Mouse (Mus musculus) CH12.LX (cell line): ENCODE measurements around the gene Tnfsf8. TPM values are rescaled to one million over a fixed set of nuclear protein-coding genes. Genes with fewer than 3 reads are reported as not detected.

Experiments used
- DNase-seq: peaks from one replicate; pipeline ENCODE4 v3.0.0-alpha.2; 2013; ENCODE audit errors: extremely low read depth
- H3K27ac ChIP-seq: 2 replicates; pipeline ENCODE4 v1.5.1; 2012; ENCODE audit warnings: low read depth, mild to moderate bottlenecking, control low read depth, moderate library complexity; ENCODE audit not compliant: insufficient read depth
- H3K27me3 ChIP-seq: replicated peaks from 2 replicates; pipeline ENCODE3; 2012; ENCODE audit warnings: inconsistent platforms
- H3K36me3 ChIP-seq, 2 experiments: replicated peaks in 1 of 2; 2 replicates each; pipeline versions ENCODE3 to v1.6.1; 2012; ENCODE audit warnings: inconsistent platforms in 1 of 2, low read length in 1 of 2, mild to moderate bottlenecking in 1 of 2, mixed read lengths in 1 of 2, moderate library complexity in 1 of 2; ENCODE audit not compliant: control insufficient read depth in 1 of 2, insufficient read depth in 1 of 2
- H3K4me1 ChIP-seq, 2 experiments: 2 replicates each; pipeline ENCODE4 v1.6.1; 2012; ENCODE audit warnings: inconsistent platforms in 1 of 2, moderate library complexity in 1 of 2; ENCODE audit not compliant: insufficient read depth in 2 of 2, control insufficient read depth in 1 of 2
- H3K4me2 ChIP-seq: 2 replicates; pipeline ENCODE4 v1.6.1; 2012; ENCODE audit warnings: low read depth, mild to moderate bottlenecking, control low read depth; ENCODE audit not compliant: poor library complexity, insufficient read depth, severe bottlenecking
- H3K4me3 ChIP-seq, 3 experiments: fragments of 150-350 bp in 1 of 3; sonication (generic) in 1 of 3; replicated peaks in 1 of 3; 2 replicates each; pipeline versions ENCODE3 to v1.5.1; 2011 to 2012; ENCODE audit warnings: low read depth in 2 of 3, low read length in 2 of 3, mild to moderate bottlenecking in 2 of 3, moderate library complexity in 2 of 3, control low read depth in 1 of 3, improper control_type of control experiment in 1 of 3, inconsistent platforms in 1 of 3, mixed read lengths in 1 of 3; ENCODE audit not compliant: poor library complexity in 1 of 3
- H3K79me2 ChIP-seq: replicated peaks from 2 replicates; pipeline ENCODE4 v1.6.1; 2012; ENCODE audit warnings: mild to moderate bottlenecking, moderate library complexity; ENCODE audit not compliant: control insufficient read depth, poor library complexity, insufficient read depth, severe bottlenecking; ENCODE audit errors: extremely low read depth
- H3K9ac ChIP-seq: 2 replicates; pipeline ENCODE4 v1.6.1; 2012; ENCODE audit warnings: low read depth, mild to moderate bottlenecking, control low read depth, moderate library complexity; ENCODE audit not compliant: insufficient read depth
- H3K9me3 ChIP-seq: replicated peaks from 2 replicates; pipeline ENCODE3; 2012; ENCODE audit warnings: low read length, inconsistent platforms, mixed read lengths
- CHD1 ChIP-seq: IDR thresholded peaks from 2 replicates; pipeline ENCODE4 v1.6.1; 2012; ENCODE audit warnings: low read depth, low read length, improper control_type of control experiment, inconsistent platforms
- CTCF ChIP-seq, 2 experiments: IDR thresholded peaks in 1 of 2; conservative IDR thresholded peaks in 1 of 2; 2 replicates each; pipeline ENCODE4 v1.5.1; 2011 to 2012; ENCODE audit warnings: low read depth in 2 of 2, low read length in 2 of 2, improper control_type of control experiment in 1 of 2, inconsistent platforms in 1 of 2, mild to moderate bottlenecking in 1 of 2, moderate library complexity in 1 of 2
- EP300 ChIP-seq: IDR thresholded peaks from 2 replicates; pipeline ENCODE4 v1.6.1; 2011; ENCODE audit warnings: low read length, improper control_type of control experiment
- ETS1 ChIP-seq: conservative IDR thresholded peaks from 2 replicates; pipeline ENCODE4 v1.6.1; 2012; ENCODE audit warnings: low read depth, mild to moderate bottlenecking, inconsistent platforms, low read length, improper control_type of control experiment, moderate library complexity
- GABPA ChIP-seq: IDR thresholded peaks from 2 replicates; pipeline ENCODE4 v1.6.1; 2012; ENCODE audit warnings: low read depth, low read length, improper control_type of control experiment, inconsistent platforms; ENCODE audit not compliant: insufficient replicate concordance
- JUN ChIP-seq: IDR thresholded peaks from 2 replicates; pipeline ENCODE4 v1.6.1; 2011; ENCODE audit warnings: low read depth, mild to moderate bottlenecking, low read length, improper control_type of control experiment, moderate library complexity; ENCODE audit not compliant: insufficient read depth
- MAZ ChIP-seq: IDR thresholded peaks from 2 replicates; pipeline ENCODE4 v1.6.1; 2012; ENCODE audit warnings: low read depth, mild to moderate bottlenecking, inconsistent platforms, low read length, improper control_type of control experiment, moderate library complexity
- MEF2A ChIP-seq: IDR thresholded peaks from 2 replicates; pipeline ENCODE4 v1.6.1; 2014; ENCODE audit warnings: low read depth, mild to moderate bottlenecking, inconsistent platforms, low read length, improper control_type of control experiment, borderline replicate concordance
- MXI1 ChIP-seq: IDR thresholded peaks from 2 replicates; pipeline ENCODE4 v1.6.1; 2011; ENCODE audit warnings: mild to moderate bottlenecking, low read depth, low read length, improper control_type of control experiment
- MYC ChIP-seq: IDR thresholded peaks from 2 replicates; pipeline ENCODE4 v1.6.1; 2011; ENCODE audit warnings: low read depth, mild to moderate bottlenecking, improper control_type of control experiment, low read length
- NELFE ChIP-seq: IDR thresholded peaks from 2 replicates; pipeline ENCODE4 v1.6.1; 2011; ENCODE audit warnings: low read depth, low read length, improper control_type of control experiment
- NRF1 ChIP-seq: IDR thresholded peaks from 2 replicates; pipeline ENCODE4 v1.6.1; 2014; ENCODE audit warnings: low read depth, mild to moderate bottlenecking, inconsistent platforms, low read length, improper control_type of control experiment, moderate library complexity
- PAX5 ChIP-seq: IDR thresholded peaks from 2 replicates; pipeline ENCODE4 v1.6.1; 2012; ENCODE audit warnings: low read length, inconsistent platforms, mixed read lengths
- POLR2AphosphoS2 ChIP-seq: IDR thresholded peaks from 2 replicates; pipeline ENCODE4 v1.6.1; 2011; ENCODE audit warnings: low read depth, low read length, improper control_type of control experiment
- RAD21 ChIP-seq: IDR thresholded peaks from 2 replicates; pipeline ENCODE4 v1.6.1; 2011; ENCODE audit warnings: low read depth, mild to moderate bottlenecking, low read length, improper control_type of control experiment, moderate library complexity
- SIN3A ChIP-seq: IDR thresholded peaks from 2 replicates; pipeline ENCODE4 v1.6.1; 2012; ENCODE audit warnings: low read length, improper control_type of control experiment, inconsistent platforms
- SMC3 ChIP-seq: IDR thresholded peaks from 2 replicates; pipeline ENCODE4 v1.6.1; 2011; ENCODE audit warnings: low read depth, low read length, improper control_type of control experiment
- TBP ChIP-seq: conservative IDR thresholded peaks from 2 replicates; pipeline ENCODE4 v1.6.1; 2011; ENCODE audit warnings: low read depth, low read length, improper control_type of control experiment
- TCF12 ChIP-seq: IDR thresholded peaks from 2 replicates; pipeline ENCODE4 v1.6.1; 2014; ENCODE audit warnings: low read depth, mild to moderate bottlenecking, inconsistent platforms, low read length, improper control_type of control experiment
- USF2 ChIP-seq: conservative IDR thresholded peaks from 2 replicates; pipeline ENCODE4 v1.6.1; 2011; ENCODE audit warnings: low read depth, low read length, improper control_type of control experiment
- ZC3H11A ChIP-seq: IDR thresholded peaks from 2 replicates; pipeline ENCODE4 v1.6.1; 2012; ENCODE audit warnings: low read depth, mild to moderate bottlenecking, inconsistent platforms, low read length, improper control_type of control experiment
- ZKSCAN1 ChIP-seq: IDR thresholded peaks from 2 replicates; pipeline ENCODE4 v1.6.1; 2012; ENCODE audit warnings: low read depth, inconsistent platforms, low read length, improper control_type of control experiment, borderline replicate concordance
- ZMIZ1 ChIP-seq: IDR thresholded peaks from 2 replicates; pipeline ENCODE4 v1.6.1; 2012; ENCODE audit warnings: low read depth, mild to moderate bottlenecking, inconsistent platforms, low read length, improper control_type of control experiment
- ZNF384 ChIP-seq: IDR thresholded peaks from 2 replicates; pipeline ENCODE4 v1.6.1; 2012; ENCODE audit warnings: low read depth, low read length, improper control_type of control experiment, inconsistent platforms
- dilution Hi-C: fragments of 300-500 bp; cut with MboI; formaldehyde crosslinking; loops from 2 replicates; pipeline ENCODE4 v1.14.3; 2020; ENCODE audit warnings: low sequenced_read_pairs; ENCODE audit not compliant: extremely low pct_unique_long_range_greater_than_20kb, extremely low pct_ligation_motif_present
- in situ Hi-C: fragments of 300-500 bp; cut with MboI; formaldehyde crosslinking; loops from 3 replicates; pipeline ENCODE4 v1.14.3; 2019; ENCODE audit warnings: low sequenced_read_pairs, low pct_ligation_motif_present, low pct_unique_long_range_greater_than_20kb, mixed read lengths
- polyA plus RNA-seq: library from polyadenylated mRNA; unstranded; fragments of >175 nt; gene quantifications from 2 replicates; pipeline ENCODE4 v1.2.1, GENCODE M21; 2012; ENCODE audit warnings: low read depth; ENCODE audit not compliant: insufficient read length
- total RNA-seq, 2 experiments: library from RNA; depleted of rRNA; stranded (reverse); fragments of 300-350 nt in 1 of 2; fragments of >200 nt in 1 of 2; gene quantifications; 2 replicates each; pipeline ENCODE4 v1.2.3; 2012 to 2014

Gene Tnfsf8
- total and polyA plus RNA-seq, 3 experiments = 19.4 to 67.9 (median 22.8) TPM

DNA sequence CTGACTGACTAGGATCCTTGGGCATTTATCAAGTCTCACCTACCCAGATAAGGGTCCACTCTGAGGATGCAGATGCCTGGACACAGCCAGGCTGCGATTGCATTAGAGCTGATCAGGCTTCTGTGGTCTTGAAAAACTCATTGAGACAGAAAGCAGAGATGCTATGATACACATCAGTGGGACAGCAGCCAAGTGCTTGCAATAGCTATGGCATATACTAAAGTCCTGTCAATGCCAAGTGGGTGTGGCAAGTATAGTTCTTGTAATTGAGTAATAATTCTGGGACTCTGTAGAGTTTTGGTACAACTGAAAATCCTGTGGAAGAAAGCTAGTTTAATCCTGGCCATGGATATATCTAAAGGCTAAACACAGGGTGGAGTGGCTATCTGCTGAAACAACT is 63.1 kb downstream of the Tnfsf8 start:
- TF ChIP-seq SMC3 (no peak), ZMIZ1 (no peak), ZC3H11A (no peak), MAZ (no peak), SIN3A (no peak), ZNF384 (no peak), MYC (no peak), TCF12 (no peak), GABPA (no peak), JUN (no peak), NRF1 (no peak), TBP (no peak), RAD21 (no peak), PAX5 (no peak), ETS1 (no peak), MEF2A (no peak), MXI1 (no peak), CHD1 (no peak), POLR2AphosphoS2 (no peak)
- no peaks in the 10 kb centered on the region for H3K79me2 ChIP-seq
- dilution Hi-C loops (no loop called here), in situ Hi-C loops (no loop called here)
- H3K4me3 ChIP-seq = no peak overlapping the region
- no peak overlapping the region for H3K9ac ChIP-seq
- DNase-seq = no peak
- H3K27me3 ChIP-seq = no peaks in the 10 kb centered on the region
- H3K4me2 ChIP-seq = no peak overlapping the region
- H3K36me3 ChIP-seq = no peaks in the 10 kb centered on the region
- H3K27ac ChIP-seq = no peak overlapping the region
- peaks cover 3% of the 10 kb centered on the region for H3K9me3 ChIP-seq
- peaks cover 10 to 13% of the 10 kb centered on the region in 2 experiments; a peak in 3 of 4 replicates for H3K4me1 ChIP-seq

DNA sequence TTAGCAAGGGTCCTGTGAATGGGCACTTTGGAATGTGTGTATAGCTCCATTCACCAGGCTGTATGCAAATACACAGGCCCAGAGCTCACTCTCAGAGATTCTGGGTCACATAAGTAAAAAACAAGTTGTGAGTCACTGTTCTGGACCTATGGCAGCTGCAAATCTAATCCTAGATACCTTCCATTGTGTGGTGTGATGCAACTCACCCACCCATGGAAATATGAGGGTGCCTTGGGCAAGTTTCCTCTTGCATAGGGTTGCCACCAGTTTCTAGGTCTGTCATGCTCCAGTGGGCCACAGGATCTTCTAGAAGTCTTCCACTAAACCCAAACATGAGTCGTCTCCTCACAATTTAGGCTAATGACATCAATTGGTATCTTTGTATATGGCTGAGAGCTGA is 64.6 kb downstream of the Tnfsf8 start:
- no peak overlapping the region for H3K27ac ChIP-seq
- TF ChIP-seq MEF2A (no peak), EP300 (peak; percentile 34; the same call in 1 of the 2 replicates), CTCF (conservative IDR thresholded peaks at IDR 0.05 in 1 of 2, IDR thresholded peaks at IDR 0.05 in 1 of 2; ENCODE audit: low read depth in 2 of 2, low read length in 2 of 2) (no peak), NELFE (no peak), ZKSCAN1 (no peak), CHD1 (no peak), ZC3H11A (no peak), ETS1 (0 out of 2 replicates have a peak, but pooled peaks have one; percentile 19), USF2 (no peak)
- dilution Hi-C loops (no loop called here), in situ Hi-C loops (no loop called here)
- no peak overlapping the region for H3K9ac ChIP-seq
- peaks cover 10 to 13% of the 10 kb centered on the region in 2 experiments; a peak in 3 of 4 replicates for H3K4me1 ChIP-seq
- no peak overlapping the region for H3K4me2 ChIP-seq
- peaks cover 3% of the 10 kb centered on the region for H3K9me3 ChIP-seq
- peak; percentile 48 for DNase-seq
- H3K27me3 ChIP-seq = no peaks in the 10 kb centered on the region
- no peak overlapping the region for H3K4me3 ChIP-seq
- no peaks in the 10 kb centered on the region for H3K79me2 ChIP-seq
- no peaks in the 10 kb centered on the region for H3K36me3 ChIP-seq
